ENCODE assay signal across 11 mouse cellular contexts in the genomic region with DNA sequence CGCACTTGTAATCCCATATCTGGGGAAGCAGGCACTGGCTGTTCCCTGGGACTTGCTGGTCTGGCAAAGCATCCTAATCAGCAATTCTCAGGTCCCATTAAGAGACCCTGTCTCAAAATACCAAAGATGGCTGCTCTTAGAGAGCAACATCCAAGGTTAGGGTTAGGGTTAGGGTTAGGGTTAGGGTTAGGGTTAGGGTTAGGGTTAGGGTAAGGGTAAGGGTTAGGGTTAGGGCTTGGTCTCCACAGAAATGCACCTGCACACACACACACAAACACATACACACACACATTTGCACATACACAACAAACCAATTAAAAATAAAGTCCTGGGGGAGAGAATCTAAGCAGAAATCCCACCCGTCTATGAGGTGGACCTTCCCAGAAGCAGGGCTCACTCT.
"Had no signal": no experiment of that assay in that cellular context is flagged by ENCODE, and none has a peak within 500 bp of the region (broad histone marks: within the 10 kb centered on the region; RNA-seq: fewer than 3 reads in every experiment).

No protein-coding gene starts in this region.

- DNase-seq: liver, postnatal 0 days; lung, adult 2 months; lung, postnatal 14 days; lung, postnatal 36 days; right cerebral cortex, postnatal 14 days; thymus, adult 2 months; thymus, postnatal 25 days; thymus, postnatal 4 days had no signal

- ATAC-seq: liver, postnatal 0 days; lung, postnatal 0 days; midbrain, embryonic 13.5 days; midbrain, embryonic 15.5 days had no signal
